Mouse (Mus musculus) hindbrain, embryonic 14.5 days (tissue): Measurements from ENCODE around the gene Trappc12. TPM values are rescaled to one million over a fixed set of nuclear protein-coding genes. Genes with fewer than 3 reads are reported as not detected.
A peak's percentile ranks its signal among the peaks of the same experiment; 100 is the strongest.

Source experiments
- ATAC-seq: fragments of 200-750 bp; cut with Nextera tagmentation; 2 replicates; pipeline ENCODE4 v1.8.0; 2017; ENCODE audit warnings: moderate number of reproducible peaks, mild to moderate bottlenecking, moderate TSS enrichment, moderate library complexity; ENCODE audit not compliant: low FRiP score
- DNase-seq: peaks from one replicate; pipeline ENCODE4 v3.0.0-alpha.2; 2015; ENCODE audit warnings: low spot score
- H3K27ac ChIP-seq: fragments of 300-500 bp; sonication (generic); 2 replicates; pipeline ENCODE4 v1.5.1; 2014; ENCODE audit warnings: mild to moderate bottlenecking, moderate library complexity
- H3K27me3 ChIP-seq: fragments of 300-500 bp; sonication (generic); 2 replicates; pipeline ENCODE4 v1.6.1; 2014; ENCODE audit warnings: mild to moderate bottlenecking, low read length, mixed read lengths; ENCODE audit not compliant: control insufficient read depth, insufficient read depth
- H3K36me3 ChIP-seq: fragments of 300-500 bp; sonication (generic); replicated peaks from 2 replicates; pipeline ENCODE4 v1.6.1; 2014; ENCODE audit not compliant: control insufficient read depth, insufficient read depth
- H3K4me1 ChIP-seq: fragments of 300-500 bp; sonication (generic); replicated peaks from 2 replicates; pipeline ENCODE4 v1.6.1; 2014; ENCODE audit warnings: antibody characterized with exemption, low read length, mixed read lengths; ENCODE audit not compliant: control insufficient read depth, insufficient read depth
- H3K4me2 ChIP-seq: fragments of 300-500 bp; sonication (generic); replicated peaks from 2 replicates; pipeline ENCODE4 v1.6.1; 2014; ENCODE audit warnings: mild to moderate bottlenecking, moderate library complexity
- H3K4me3 ChIP-seq: fragments of 300-500 bp; sonication (generic); replicated peaks from 2 replicates; pipeline ENCODE4 v1.5.1; 2014; ENCODE audit warnings: mild to moderate bottlenecking, low read length
- H3K9ac ChIP-seq: fragments of 300-500 bp; sonication (generic); 2 replicates; pipeline ENCODE4 v1.6.1; 2014
- H3K9me3 ChIP-seq: fragments of 300-500 bp; sonication (generic); 2 replicates; pipeline ENCODE4 v1.6.1; 2016; ENCODE audit warnings: low read length; ENCODE audit not compliant: control insufficient read depth
- WGBS: fragments of 180-500 bp; shearing (Covaris S2); extraction: QIAGEN DNeasy Blood & Tissue Kit; methylation state at CpG from one replicate; pipeline ENCODE4 v1.1.7; 2014; 5-methylcytosine and 5-hydroxymethylcytosine counted together
- polyA plus RNA-seq: library from polyadenylated mRNA; unstranded; fragments of >200 nt; fragmentation: Nextera tagmentation; extraction: Ambion mirVana; gene quantifications from 2 replicates; pipeline ENCODE4 v1.2.1, GENCODE M21; 2014

Gene Trappc12
- polyA plus RNA-seq, 1 experiment from 2014 or later = 41.3 TPM

DNA sequence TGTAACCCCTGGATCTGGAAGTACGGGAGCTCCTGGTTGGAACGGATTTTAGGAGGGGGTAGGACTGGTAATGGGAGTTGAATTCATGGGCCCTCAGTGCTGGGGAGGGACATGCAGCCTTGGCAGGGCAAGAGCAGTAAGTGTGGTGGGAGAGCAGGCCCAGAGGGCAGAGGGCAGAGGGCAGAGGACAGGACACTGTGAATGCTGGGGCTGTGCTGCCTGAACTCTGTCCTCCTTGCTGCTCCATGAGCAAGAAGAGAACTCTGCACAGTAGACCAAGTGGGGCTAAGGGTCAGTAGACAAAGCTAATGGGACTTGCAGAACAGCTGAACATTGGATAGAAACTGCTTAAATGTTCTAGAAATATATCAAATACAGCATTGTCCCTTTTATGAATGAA is 32.2 kb downstream of the Trappc12 start:
- Histone ChIP-seq H3K4me2 (no peak overlapping the region), H3K9me3 (no peaks in the 10 kb centered on the region), H3K9ac (no peak overlapping the region), H3K27me3 (no peaks in the 10 kb centered on the region), H3K27ac (no peak overlapping the region), H3K4me1 (no peaks in the 10 kb centered on the region), H3K4me3 (no peak overlapping the region), H3K36me3 (peaks cover 42% of the 10 kb centered on the region)
- DNase-seq (no peak), ATAC-seq (no peak)
- WGBS = 94% methylated on average over 2 of the region's 2 CpGs

DNA sequence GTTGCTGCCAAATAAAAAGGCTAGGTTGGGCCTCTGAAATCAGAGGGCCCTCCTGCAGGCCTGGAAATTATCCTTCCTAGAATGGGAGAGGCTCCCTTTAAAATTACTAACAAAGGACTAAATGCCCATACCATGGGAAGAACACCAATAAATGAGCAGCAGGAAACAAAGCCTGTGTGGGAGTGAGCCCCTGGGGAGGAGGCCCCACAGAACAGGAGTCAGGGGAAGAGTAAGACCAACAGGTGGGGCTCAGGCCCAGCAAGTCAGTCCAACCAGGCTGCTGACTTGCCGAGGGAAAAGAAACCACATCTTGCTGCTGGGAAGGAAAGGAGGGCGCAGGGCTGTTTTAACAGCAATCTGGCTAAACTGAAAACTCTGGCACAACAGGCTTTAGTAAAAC is 33.2 kb downstream of the Trappc12 start:
- Histone ChIP-seq H3K27me3 (no peaks in the 10 kb centered on the region), H3K4me1 (no peaks in the 10 kb centered on the region), H3K9ac (no peak overlapping the region), H3K27ac (no peak overlapping the region), H3K4me2 (no peak overlapping the region), H3K4me3 (no peak overlapping the region), H3K9me3 (no peaks in the 10 kb centered on the region), H3K36me3 (peaks cover 50% of the 10 kb centered on the region)
- WGBS = 69% methylated on average over 2 of the region's 2 CpGs
- no peak for DNase-seq
- ATAC-seq = no peak

- no peak overlapping the region for H3K9ac ChIP-seq
- no peak for ATAC-seq
- no peaks in the 10 kb centered on the region for H3K27me3 ChIP-seq
- no peak overlapping the region for H3K4me3 ChIP-seq
- no peaks in the 10 kb centered on the region for H3K4me1 ChIP-seq
- no peak overlapping the region for H3K27ac ChIP-seq
- H3K9me3 ChIP-seq = no peaks in the 10 kb centered on the region
- DNase-seq = no peak
- WGBS = 87% methylated on average over 24 of the region's 24 CpGs
- peaks cover 41% of the 10 kb centered on the region for H3K36me3 ChIP-seq
- no peak overlapping the region for H3K4me2 ChIP-seq
Observed at GRCm38 (mm10) chr12:28714822-28715632, 35.2 kb downstream of the Trappc12 start.

GRCm38 (mm10) chr12:28710566-28711185 is 39.6 kb downstream of the Trappc12 start:
- Histone ChIP-seq H3K27me3 (no peaks in the 10 kb centered on the region), H3K4me1 (no peaks in the 10 kb centered on the region), H3K4me3 (no peak overlapping the region), H3K9ac (no peak overlapping the region), H3K9me3 (no peaks in the 10 kb centered on the region), H3K4me2 (no peak overlapping the region), H3K27ac (peak overlapping the region; percentile 5), H3K36me3 (peaks cover 39% of the 10 kb centered on the region)
- 56% methylated on average over 22 of the region's 22 CpGs for WGBS
- ATAC-seq (no peak; the same call in 1 of the 2 replicates), DNase-seq (no peak)

- WGBS = 85% methylated on average over 4 of the region's 4 CpGs
- peaks cover 35% of the 10 kb centered on the region for H3K36me3 ChIP-seq
- DNase-seq (no peak), ATAC-seq (no peak)
- no peak overlapping the region for H3K9ac ChIP-seq
- H3K9me3 ChIP-seq = no peaks in the 10 kb centered on the region
- H3K27me3 ChIP-seq = no peaks in the 10 kb centered on the region
- H3K27ac ChIP-seq = no peak overlapping the region
- H3K4me1 ChIP-seq = peaks cover 9% of the 10 kb centered on the region
- H3K4me2 ChIP-seq = no peak overlapping the region
- H3K4me3 ChIP-seq = no peak overlapping the region
Observed at GRCm38 (mm10) chr12:28708154-28708553, 42.1 kb downstream of the Trappc12 start.

DNA sequence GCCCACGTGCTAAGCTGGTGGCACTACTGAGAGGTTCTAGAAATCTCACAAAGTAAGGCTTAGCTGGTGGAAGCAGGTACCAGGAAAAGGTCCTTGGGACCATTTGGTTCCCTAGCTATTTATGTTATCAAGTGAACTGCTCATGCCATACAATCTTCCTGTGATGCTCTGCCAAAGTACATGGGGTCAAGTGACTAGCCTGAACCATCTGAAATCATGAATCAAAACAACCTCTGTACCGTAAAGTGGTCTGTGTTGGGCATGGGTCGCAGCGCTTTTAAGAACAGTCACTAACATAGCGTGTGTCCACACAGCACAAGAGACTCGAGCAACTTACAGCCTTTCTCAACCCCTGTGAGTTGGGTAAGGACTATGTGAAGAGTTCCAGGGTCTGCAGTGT is 45.1 kb downstream of the Trappc12 start:
- 89% methylated on average over 6 of the region's 6 CpGs for WGBS
- Histone ChIP-seq H3K4me3 (no peak overlapping the region), H3K27me3 (no peaks in the 10 kb centered on the region), H3K36me3 (peaks cover 14% of the 10 kb centered on the region; the same call in 1 of the 2 replicates), H3K9me3 (no peaks in the 10 kb centered on the region), H3K9ac (no peak overlapping the region), H3K4me2 (no peak overlapping the region), H3K4me1 (peaks cover 19% of the 10 kb centered on the region), H3K27ac (no peak overlapping the region)
- ATAC-seq (no peak), DNase-seq (no peak)

DNA sequence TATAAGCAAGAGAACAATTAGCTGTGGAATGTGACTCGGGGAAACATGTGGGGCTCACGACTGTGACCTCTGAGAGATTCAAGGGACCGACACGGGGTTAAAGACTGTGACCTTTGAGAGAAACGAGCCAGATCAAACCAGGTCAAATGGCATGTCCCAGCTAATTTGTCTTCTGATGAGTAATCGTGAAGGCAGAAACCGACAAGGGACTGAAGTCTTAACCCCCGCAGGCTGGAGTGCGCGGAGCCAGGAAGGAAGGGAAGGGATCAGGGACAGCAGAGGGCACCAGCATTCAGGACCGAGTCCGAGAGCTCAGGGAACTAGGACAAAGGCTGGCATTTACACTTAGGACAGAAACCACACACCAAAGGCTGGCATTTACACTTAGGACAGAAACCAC is 45.9 kb downstream of the Trappc12 start:
- ATAC-seq = 0 out of 2 replicates have a peak, but pooled peaks have one; percentile 24
- Histone ChIP-seq H3K4me2 (no peak overlapping the region), H3K9ac (peak overlapping the region; percentile 14; the same call in 1 of the 2 replicates), H3K4me1 (peaks cover 22% of the 10 kb centered on the region), H3K9me3 (no peaks in the 10 kb centered on the region), H3K4me3 (no peak overlapping the region), H3K27me3 (no peaks in the 10 kb centered on the region), H3K27ac (peak overlapping the region; percentile 23; the same call in 1 of the 2 replicates), H3K36me3 (0 out of 2 replicates have a peak, but pooled peaks cover 5% of the 10 kb centered on the region)
- WGBS = 4% methylated on average over 12 of the region's 12 CpGs
- DNase-seq = no peak

DNA sequence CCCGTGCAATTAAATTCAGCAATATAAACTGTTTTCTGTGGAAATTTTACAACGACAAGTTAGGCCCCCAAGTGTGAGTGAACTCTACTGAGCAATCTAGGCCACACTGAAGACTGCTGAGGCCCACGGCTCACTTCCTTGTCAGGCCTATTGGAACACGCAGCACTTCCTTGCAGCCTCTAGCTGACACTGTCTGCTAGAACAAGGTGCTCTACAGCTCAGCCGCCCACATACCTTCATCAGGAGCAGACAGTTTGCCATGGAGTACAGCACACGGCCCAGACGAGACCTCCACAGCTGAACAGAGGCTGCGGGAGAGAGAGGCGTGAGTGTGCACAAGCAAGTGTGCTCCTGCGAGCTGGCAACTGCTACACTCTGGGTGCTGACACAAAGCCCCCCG is 49.0 kb downstream of the Trappc12 start:
- Histone ChIP-seq H3K27ac (peak overlapping the region; percentile 87), H3K4me2 (no peak overlapping the region), H3K4me1 (peaks cover 22% of the 10 kb centered on the region), H3K36me3 (no peaks in the 10 kb centered on the region), H3K9ac (peak overlapping the region; percentile 48; the same call in 1 of the 2 replicates), H3K27me3 (no peaks in the 10 kb centered on the region), H3K9me3 (no peaks in the 10 kb centered on the region), H3K4me3 (no peak overlapping the region)
- ATAC-seq (no peak), DNase-seq (no peak)
- WGBS = 86% methylated on average over 11 of the region's 11 CpGs

DNA sequence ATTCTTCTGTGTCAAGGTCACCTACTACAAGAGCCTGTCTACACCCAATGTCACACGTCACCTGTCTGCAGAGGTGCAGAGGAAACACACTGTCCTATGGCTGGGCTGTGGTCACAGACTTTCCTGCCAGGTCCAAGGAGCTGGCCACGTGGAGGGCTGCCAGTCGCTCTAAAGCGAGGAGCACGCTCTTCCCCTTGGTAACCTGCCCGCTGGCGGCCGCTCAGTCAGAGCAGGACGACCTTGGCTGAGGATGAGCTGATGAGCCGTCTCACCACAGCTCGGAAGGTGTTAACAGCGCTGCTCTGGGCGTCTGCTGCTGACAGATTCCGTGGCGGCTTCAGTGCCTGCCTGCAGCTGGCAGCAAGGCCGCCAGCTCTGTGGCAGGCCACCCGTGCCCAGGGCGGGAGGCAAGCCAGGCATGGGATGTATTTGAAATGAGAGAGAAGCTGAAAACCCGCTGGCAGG is 49.7 kb downstream of the Trappc12 start:
- ATAC-seq = peak; percentile 51; the same call in 1 of the 2 replicates

More for the DNA sequence above, 49.7 kb downstream of the Trappc12 start:
- Histone ChIP-seq H3K4me3 (no peak overlapping the region), H3K9ac (0 out of 2 replicates have a peak overlapping the region, but pooled peaks have one; percentile 48), H3K4me1 (peaks cover 22% of the 10 kb centered on the region), H3K4me2 (no peak overlapping the region), H3K9me3 (no peaks in the 10 kb centered on the region), H3K27ac (peak overlapping the region; percentile 87), H3K36me3 (no peaks in the 10 kb centered on the region), H3K27me3 (no peaks in the 10 kb centered on the region)
- 62% methylated on average over 19 of the region's 19 CpGs for WGBS
- peak; percentile 46 for DNase-seq
